Mouse (Mus musculus) forebrain, embryonic 11.5 days (tissue): ENCODE data around the gene Met. TPM values are rescaled to one million over a fixed set of nuclear protein-coding genes. Genes with fewer than 3 reads are reported as not detected.

ENCODE experiments used
- ATAC-seq: fragments of 200-750 bp; cut with Nextera tagmentation; replicated peaks from 2 replicates; pipeline ENCODE4 v1.8.0; 2017; ENCODE audit warnings: moderate TSS enrichment; ENCODE audit not compliant: low FRiP score
- DNase-seq: peaks from one replicate; pipeline ENCODE4 v3.0.0-alpha.2; 2017; ENCODE audit warnings: low spot score
- H3K27ac ChIP-seq: fragments of 300-500 bp; sonication (generic); 2 replicates; pipeline ENCODE4 v1.5.1; 2014; ENCODE audit warnings: low read depth, low read length
- H3K27me3 ChIP-seq: fragments of 300-500 bp; sonication (generic); 2 replicates; pipeline ENCODE4 v1.6.1; 2014; ENCODE audit warnings: mild to moderate bottlenecking, low read length, mixed read lengths; ENCODE audit not compliant: control insufficient read depth, insufficient read depth
- H3K36me3 ChIP-seq: fragments of 300-500 bp; sonication (generic); 2 replicates; pipeline ENCODE4 v1.6.1; 2014; ENCODE audit warnings: mild to moderate bottlenecking, low read length, moderate library complexity, mixed read lengths; ENCODE audit not compliant: control insufficient read depth, insufficient read depth
- H3K4me1 ChIP-seq: fragments of 300-500 bp; sonication (generic); replicated peaks from 2 replicates; pipeline ENCODE4 v1.6.1; 2014; ENCODE audit warnings: low read length, mixed read lengths; ENCODE audit not compliant: control insufficient read depth, insufficient read depth
- H3K4me2 ChIP-seq: fragments of 300-500 bp; sonication (generic); 2 replicates; pipeline ENCODE4 v1.6.1; 2014; ENCODE audit warnings: low read depth, mild to moderate bottlenecking, low read length, moderate library complexity, mixed read lengths; ENCODE audit not compliant: severe bottlenecking
- H3K4me3 ChIP-seq: fragments of 300-500 bp; sonication (generic); 2 replicates; pipeline ENCODE4 v1.5.1; 2014; ENCODE audit warnings: low read depth, low read length
- H3K9ac ChIP-seq: fragments of 300-500 bp; sonication (generic); 2 replicates; pipeline ENCODE4 v1.6.1; 2014; ENCODE audit warnings: low read length
- H3K9me3 ChIP-seq: fragments of 300-500 bp; sonication (generic); 2 replicates; pipeline ENCODE4 v1.6.1; 2016; ENCODE audit warnings: low read length, mixed read lengths; ENCODE audit not compliant: control insufficient read depth
- WGBS: fragments of 180-500 bp; shearing (Covaris S2); extraction: QIAGEN DNeasy Blood & Tissue Kit; methylation state at CpG from one replicate; pipeline ENCODE4 v1.1.7; 2014; 5-methylcytosine and 5-hydroxymethylcytosine counted together
- polyA plus RNA-seq: library from polyadenylated mRNA; unstranded; fragments of >200 nt; fragmentation: Nextera tagmentation; extraction: Ambion mirVana; gene quantifications from 2 replicates; pipeline ENCODE4 v1.2.1, GENCODE M21; 2014

Gene Met
- polyA plus RNA-seq, 1 experiment from 2014 or later: 1.1 TPM

GRCm38 (mm10) chr6:17620823-17621222 lies 157.2 kb downstream of the Met start:
- Histone ChIP-seq H3K4me1 (no peaks in the 10 kb centered on the region), H3K27ac (no peak overlapping the region), H3K9ac (no peak overlapping the region), H3K9me3 (no peaks in the 10 kb centered on the region), H3K27me3 (no peaks in the 10 kb centered on the region), H3K4me3 (no peak overlapping the region), H3K36me3 (no peaks in the 10 kb centered on the region), H3K4me2 (no peak overlapping the region)
- no peak for DNase-seq
- no peak for ATAC-seq
- WGBS: 89% methylated on average over 4 of the region's 4 CpGs

GRCm38 (mm10) chr6:17621436-17621835 lies 157.8 kb downstream of the Met start:
- 67% methylated on average over 3 of the region's 3 CpGs for WGBS

More at GRCm38 (mm10) chr6:17621436-17621835, 157.8 kb downstream of the Met start:
- no peaks in the 10 kb centered on the region for H3K27me3 ChIP-seq
- no peak for ATAC-seq
- no peaks in the 10 kb centered on the region for H3K36me3 ChIP-seq
- H3K4me2 ChIP-seq: no peak overlapping the region
- no peak overlapping the region for H3K27ac ChIP-seq
- no peak overlapping the region for H3K4me3 ChIP-seq
- no peak overlapping the region for H3K9ac ChIP-seq
- no peaks in the 10 kb centered on the region for H3K9me3 ChIP-seq
- no peak for DNase-seq
- H3K4me1 ChIP-seq: no peaks in the 10 kb centered on the region

Other genes with a start within 250 kb of the Met start
- gene Cav2, start 182.6 kb upstream of the Met start, polyA plus RNA-seq: 5.4 and 7.3 TPM in 2 replicates
- gene Cav1, start 157.5 kb upstream of the Met start, polyA plus RNA-seq: 6.7 and 8.2 TPM in 2 replicates
- 242 and 251 TPM in 2 replicates for gene Capza2, start 172.4 kb downstream of the Met start, polyA plus RNA-seq
- 32.9 and 33.7 TPM in 2 replicates for gene St7, start 229.1 kb downstream of the Met start, polyA plus RNA-seq